Mouse (Mus musculus) MEL-GATA-1-ER (cell line): ENCODE measurements around the gene Rnase11.

Source experiments
- DNase-seq: peaks from one replicate; pipeline ENCODE4 v3.0.0-alpha.2; 2012; ENCODE audit warnings: low read depth; ENCODE audit errors: extremely low read depth

Rnase11 gene

GRCm38 (mm10) chr14:51009572-51009971 lies 40.4 kb downstream of the Rnase11 start:
- no peak for DNase-seq

GRCm38 (mm10) chr14:51008781-51009180 lies 41.2 kb downstream of the Rnase11 start:
- no peak for DNase-seq

- no peak for DNase-seq
These were observed 41.8 kb downstream of the Rnase11 start for GRCm38 (mm10) chr14:51007914-51008713.

- DNase-seq, result no peak
These were observed 42.7 kb downstream of the Rnase11 start, which contains the start of gene Rnase10 for GRCm38 (mm10) chr14:51007152-51007801. Gene Rnase10 (plus strand): TSS chr14:51007751.
